ENCODE assay signal across 8 mouse cellular contexts in the genomic region with DNA sequence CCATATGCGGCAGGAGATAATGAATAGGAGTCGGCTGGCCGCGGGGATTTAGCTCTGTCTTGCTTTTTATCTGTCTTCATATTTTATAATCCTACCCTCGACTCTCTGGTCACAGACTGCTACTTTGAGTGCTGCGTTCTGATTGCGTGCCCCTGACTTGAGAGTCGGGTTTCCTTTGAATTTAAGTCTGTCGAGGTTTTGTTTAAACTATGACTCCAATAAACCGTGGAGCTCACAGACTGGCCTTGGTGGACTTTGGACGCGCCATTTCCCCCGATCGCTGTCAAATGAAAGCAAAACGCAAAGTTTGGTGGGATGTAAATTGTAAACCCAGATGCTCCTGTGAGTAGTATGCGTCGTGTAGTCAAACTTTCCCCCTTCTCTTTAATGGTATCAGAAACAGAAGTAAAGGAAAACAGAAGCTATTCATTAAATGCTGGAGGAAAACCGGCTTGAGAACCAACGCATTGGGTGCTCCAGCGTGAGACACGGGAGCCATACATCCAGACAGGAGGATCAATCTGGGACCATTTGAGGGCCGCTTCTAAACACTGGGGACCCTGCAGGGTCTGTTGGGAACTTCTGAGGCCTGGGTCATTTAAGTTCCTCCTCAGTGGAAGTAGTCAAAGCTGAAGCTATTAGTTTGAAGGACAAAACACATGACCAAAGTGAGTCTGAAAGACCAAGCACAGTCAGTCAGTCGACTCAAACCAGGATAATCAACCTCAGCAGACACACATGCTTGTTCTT. TPM values are rescaled to one million over a fixed set of nuclear protein-coding genes. Genes with fewer than 3 reads are reported as not detected.
A peak's percentile ranks its signal among the peaks of the same experiment; 100 is the strongest.
DNase-seq lines count a peak whose midpoint lies in the region; ATAC-seq and TF ChIP-seq lines count a peak whose summit lies in the region.

No protein-coding gene starts in this region.

- H3K27me3 ChIP-seq in spleen, adult 2 months (ENCODE audit: control insufficient read depth, insufficient read depth, low read length): peaks cover 8% of the 10 kb centered on the region; the same call in 1 of the 2 replicates
- H3K27me3 ChIP-seq in forebrain, embryonic 12.5 days: no peaks in the 10 kb centered on the region
- H3K27me3 ChIP-seq in limb, embryonic 15.5 days: no peaks in the 10 kb centered on the region
- H3K27me3 ChIP-seq in stomach, postnatal 0 days (ENCODE audit: control insufficient read depth, insufficient read depth, low read length): no peaks in the 10 kb centered on the region

- no peak for TF ChIP-seq POLR2A in spleen, adult 2 months (IDR thresholded peaks at IDR 0.05; ENCODE audit: low read depth, low read length)

- ATAC-seq in forebrain, embryonic 12.5 days (ENCODE audit: low FRiP score): no peak
- ATAC-seq in limb, embryonic 15.5 days (ENCODE audit: insufficient number of reproducible peaks, low FRiP score, low TSS enrichment, low read depth): peak; percentile 13; the same call in 1 of the 2 replicates
- peak; percentile 31 for ATAC-seq in stomach, postnatal 0 days (ENCODE audit: low FRiP score, low TSS enrichment)

- peak overlapping the region; percentile 95 for H3K9ac ChIP-seq in forebrain, embryonic 12.5 days
- peak overlapping the region; percentile 79 for H3K9ac ChIP-seq in limb, embryonic 15.5 days
- peak overlapping the region; percentile 92 for H3K9ac ChIP-seq in stomach, postnatal 0 days (ENCODE audit: low read length)

- 3% methylated on average over 23 of the region's 23 CpGs for WGBS in spleen, adult 2 months
- under 1% methylated on average over 23 of the region's 23 CpGs for WGBS in forebrain, embryonic 12.5 days
- WGBS in limb, embryonic 15.5 days: 1% methylated on average over 23 of the region's 23 CpGs
- WGBS in stomach, postnatal 0 days: under 1% methylated on average over 23 of the region's 23 CpGs

- H3K27ac ChIP-seq in spleen, adult 2 months (ENCODE audit: insufficient read depth, low read length): peak overlapping the region; percentile 38; the same call in 1 of the 2 replicates
- peak overlapping the region; percentile 98 for H3K27ac ChIP-seq in forebrain, embryonic 12.5 days
- peak overlapping the region; percentile 98 for H3K27ac ChIP-seq in limb, embryonic 15.5 days
- H3K27ac ChIP-seq in stomach, postnatal 0 days (replicated peaks): peak overlapping the region; percentile 98

- peak overlapping the region; percentile 47 for H3K4me3 ChIP-seq in spleen, adult 2 months (ENCODE audit: extremely low read depth, insufficient read depth, insufficient read length)
- H3K4me3 ChIP-seq in forebrain, embryonic 12.5 days (replicated peaks): peak overlapping the region; percentile 72
- H3K4me3 ChIP-seq in limb, embryonic 15.5 days: peak overlapping the region; percentile 78
- peak overlapping the region; percentile 92 for H3K4me3 ChIP-seq in stomach, postnatal 0 days (ENCODE audit: low read depth, low read length)

- H3K36me3 ChIP-seq in spleen, adult 2 months (ENCODE audit: control insufficient read depth, insufficient read depth, low read length): no peaks in the 10 kb centered on the region
- no peaks in the 10 kb centered on the region for H3K36me3 ChIP-seq in forebrain, embryonic 12.5 days (replicated peaks)
- no peaks in the 10 kb centered on the region for H3K36me3 ChIP-seq in limb, embryonic 15.5 days
- H3K36me3 ChIP-seq in stomach, postnatal 0 days (ENCODE audit: control insufficient read depth, insufficient read depth, low read length): 0 out of 2 replicates have a peak, but pooled peaks cover 2% of the 10 kb centered on the region

- peak overlapping the region; percentile 96 for H3K4me2 ChIP-seq in forebrain, embryonic 12.5 days
- H3K4me2 ChIP-seq in limb, embryonic 15.5 days: peak overlapping the region; percentile 87
- H3K4me2 ChIP-seq in stomach, postnatal 0 days (replicated peaks; ENCODE audit: low read depth): peak overlapping the region; percentile 93

- no peaks in the 10 kb centered on the region for H3K4me1 ChIP-seq in spleen, adult 2 months (ENCODE audit: control insufficient read depth, insufficient read depth, insufficient read length)
- H3K4me1 ChIP-seq in forebrain, embryonic 12.5 days: peaks cover 31% of the 10 kb centered on the region
- peaks cover 24% of the 10 kb centered on the region for H3K4me1 ChIP-seq in limb, embryonic 15.5 days
- H3K4me1 ChIP-seq in stomach, postnatal 0 days (replicated peaks; ENCODE audit: control insufficient read depth, insufficient read depth): no peaks in the 10 kb centered on the region

- H3K9me3 ChIP-seq in forebrain, embryonic 12.5 days: no peaks in the 10 kb centered on the region
- no peaks in the 10 kb centered on the region for H3K9me3 ChIP-seq in limb, embryonic 15.5 days
- no peaks in the 10 kb centered on the region for H3K9me3 ChIP-seq in stomach, postnatal 0 days (ENCODE audit: control insufficient read depth, low read length)

- no peak for TF ChIP-seq CTCF in spleen, adult 2 months (IDR thresholded peaks at IDR 0.05; ENCODE audit: extremely low read depth, insufficient read depth, insufficient read length, insufficient replicate concordance)
- no peak for TF ChIP-seq CTCF in stomach, postnatal 0 days (IDR thresholded peaks at IDR 0.05; ENCODE audit: low read depth)

- no peak for DNase-seq in spleen, adult 2 months (ENCODE audit: low read depth in 1 of 2, low spot score in 2 of 2)
- DNase-seq in spleen, adult 18-20 months: no peak
- DNase-seq in stomach, postnatal 0 days (ENCODE audit: low spot score): peak; percentile 58
- no peak for DNase-seq in frontal cortex, postnatal 25 days (ENCODE audit: low spot score in 2 of 2)
- DNase-seq in MN1 (ENCODE audit: low spot score): no peak
- DNase-seq in spleen, adult 12 weeks (ENCODE audit: low spot score): no peak

- no peak for TF ChIP-seq EP300 in stomach, postnatal 0 days (optimal IDR thresholded peaks at IDR 0.05)

RNA-seq across cellular contexts. Expression of gene Fzd1, which starts 0.7 kb away (rescaled TPM):
- polyA plus RNA-seq in spleen, adult 2 months (2012; rRNA removed): 27.6 and 37.9 TPM in 2 replicates
- polyA plus RNA-seq in forebrain, embryonic 12.5 days (2016; fragmentation: Nextera tagmentation; extraction: Ambion mirVana): 31.1 and 37.5 TPM in 2 replicates
- polyA plus RNA-seq in limb, embryonic 15.5 days (2015; fragmentation: Nextera tagmentation; extraction: Ambion mirVana): 18.1 and 23.6 TPM in 2 replicates
- polyA plus RNA-seq in stomach, postnatal 0 days (2015; fragmentation: Nextera tagmentation; extraction: Ambion mirVana): 18.5 and 19.6 TPM in 2 replicates

Comparison
In these comparisons a context has a peak if more than half of its experiments do, and no peak if none do; other contexts are left out.
1. H3K27ac ChIP-seq: peak in every context shown above with its lines; median percentile 98 in forebrain, embryonic 12.5 days; 98 in limb, embryonic 15.5 days; 98 in stomach, postnatal 0 days; 38 in spleen, adult 2 months.